Mouse (Mus musculus): ENCODE measurements around the gene Phlpp2. TPM values are rescaled to one million over a fixed set of nuclear protein-coding genes. Genes with fewer than 3 reads are reported as not detected.

Phlpp2 gene
- total and polyA plus RNA-seq, 2 experiments from 2014 or later: 2.9 to 13.6 TPM

GRCm38 (mm10) chr8:109920406-109921390 lies 52.4 kb downstream of the Phlpp2 start:
- DNase-seq (peak; percentile 25), ATAC-seq (no peak)
- Histone ChIP-seq H3K4me1 (ENCODE audit: insufficient read depth) (no peaks in the 10 kb centered on the region), H3K27ac (ENCODE audit: low read depth, low read length) (no peak overlapping the region), H3K4me3 (ENCODE audit: low read depth, low read length) (no peak overlapping the region), H3K27me3 (ENCODE audit: insufficient read depth, low read length) (no peaks in the 10 kb centered on the region), H3K9ac (no peak overlapping the region), H3K36me3 (ENCODE audit: insufficient read depth) (peaks cover 32% of the 10 kb centered on the region), H3K9me3 (ENCODE audit: low read length) (no peaks in the 10 kb centered on the region), H3K4me2 (ENCODE audit: low read depth) (no peak overlapping the region)
- no peak for TF ChIP-seq CTCF (IDR thresholded peaks at IDR 0.05; ENCODE audit: low read depth)
- 72% methylated on average over 8 of the region's 8 CpGs for WGBS

GRCm38 (mm10) chr8:109941606-109942360 lies 73.4 kb downstream of the Phlpp2 start:
- Histone ChIP-seq H3K27ac (ENCODE audit: low read depth, low read length) (no peak overlapping the region), H3K36me3 (ENCODE audit: insufficient read depth) (peaks cover 37% of the 10 kb centered on the region), H3K9me3 (ENCODE audit: low read length) (no peaks in the 10 kb centered on the region), H3K9ac (no peak overlapping the region), H3K4me3 (ENCODE audit: low read depth, low read length) (no peak overlapping the region), H3K27me3 (ENCODE audit: insufficient read depth, low read length) (no peaks in the 10 kb centered on the region), H3K4me2 (ENCODE audit: low read depth) (no peak overlapping the region), H3K4me1 (ENCODE audit: insufficient read depth) (no peaks in the 10 kb centered on the region)
- WGBS: 71% methylated on average over 2 of the region's 2 CpGs
- no peak for ATAC-seq
- no peak for TF ChIP-seq CTCF (IDR thresholded peaks at IDR 0.05; ENCODE audit: low read depth)
- no peak for DNase-seq

GRCm38 (mm10) chr8:109945153-109945632 lies 76.9 kb downstream of the Phlpp2 start:
- H3K9me3 ChIP-seq (ENCODE audit: low read length): no peaks in the 10 kb centered on the region
- ATAC-seq: no peak
- no peak overlapping the region for H3K4me3 ChIP-seq (ENCODE audit: low read depth, low read length)
- no peak overlapping the region for H3K27ac ChIP-seq (ENCODE audit: low read depth, low read length)
- WGBS: 56% methylated on average over 9 of the region's 9 CpGs
- no peak overlapping the region for H3K4me2 ChIP-seq (ENCODE audit: low read depth)
- no peak for DNase-seq
- H3K4me1 ChIP-seq (ENCODE audit: insufficient read depth): 0 out of 2 replicates have a peak, but pooled peaks cover 5% of the 10 kb centered on the region
- H3K9ac ChIP-seq: no peak overlapping the region
- H3K27me3 ChIP-seq (ENCODE audit: insufficient read depth, low read length): no peaks in the 10 kb centered on the region; the same call in 1 of the 2 replicates
- peaks cover 16% of the 10 kb centered on the region for H3K36me3 ChIP-seq (ENCODE audit: insufficient read depth)
- no peak for TF ChIP-seq CTCF (IDR thresholded peaks at IDR 0.05; ENCODE audit: low read depth)

GRCm38 (mm10) chr8:109945694-109946093 lies 77.4 kb downstream of the Phlpp2 start:
- TF ChIP-seq CTCF (IDR thresholded peaks at IDR 0.05; ENCODE audit: low read depth): no peak
- 83% methylated on average over 7 of the region's 7 CpGs for WGBS

GRCm38 (mm10) chr8:109946272-109946671 lies 77.9 kb downstream of the Phlpp2 start:
- Histone ChIP-seq H3K27me3 (ENCODE audit: insufficient read depth, low read length) (no peaks in the 10 kb centered on the region; the same call in 1 of the 2 replicates), H3K4me2 (ENCODE audit: low read depth) (no peak overlapping the region), H3K9ac (no peak overlapping the region), H3K4me3 (ENCODE audit: low read depth, low read length) (no peak overlapping the region), H3K36me3 (ENCODE audit: insufficient read depth) (peaks cover 6% of the 10 kb centered on the region; the same call in 1 of the 2 replicates), H3K9me3 (ENCODE audit: low read length) (no peaks in the 10 kb centered on the region), H3K4me1 (ENCODE audit: insufficient read depth) (0 out of 2 replicates have a peak, but pooled peaks cover 5% of the 10 kb centered on the region), H3K27ac (ENCODE audit: low read depth, low read length) (no peak overlapping the region)
- TF ChIP-seq CTCF (IDR thresholded peaks at IDR 0.05; ENCODE audit: low read depth): no peak
- no peak for ATAC-seq
- no peak for DNase-seq
- WGBS: 86% methylated on average over 7 of the region's 7 CpGs

More at GRCm38 (mm10) chr8:109945694-109946093, 77.4 kb downstream of the Phlpp2 start:
- Histone ChIP-seq H3K27ac (ENCODE audit: low read depth, low read length) (no peak overlapping the region), H3K4me2 (ENCODE audit: low read depth) (no peak overlapping the region), H3K36me3 (ENCODE audit: insufficient read depth) (peaks cover 11% of the 10 kb centered on the region), H3K9ac (no peak overlapping the region), H3K4me1 (ENCODE audit: insufficient read depth) (0 out of 2 replicates have a peak, but pooled peaks cover 5% of the 10 kb centered on the region), H3K27me3 (ENCODE audit: insufficient read depth, low read length) (no peaks in the 10 kb centered on the region; the same call in 1 of the 2 replicates), H3K4me3 (ENCODE audit: low read depth, low read length) (no peak overlapping the region), H3K9me3 (ENCODE audit: low read length) (no peaks in the 10 kb centered on the region)
- no peak for ATAC-seq
- no peak for DNase-seq

- Histone ChIP-seq H3K9me3 (ENCODE audit: low read length) (no peaks in the 10 kb centered on the region), H3K4me2 (ENCODE audit: low read depth) (peak overlapping the region; percentile 75), H3K36me3 (ENCODE audit: insufficient read depth) (peaks cover 5% of the 10 kb centered on the region; the same call in 1 of the 2 replicates), H3K4me3 (ENCODE audit: low read depth, low read length) (peak overlapping the region; percentile 42), H3K27me3 (ENCODE audit: insufficient read depth, low read length) (no peaks in the 10 kb centered on the region; the same call in 1 of the 2 replicates), H3K9ac (peak overlapping the region; percentile 62), H3K27ac (ENCODE audit: low read depth, low read length) (peak overlapping the region; percentile 76), H3K4me1 (ENCODE audit: insufficient read depth) (0 out of 2 replicates have a peak, but pooled peaks cover 5% of the 10 kb centered on the region)
- TF ChIP-seq CTCF (IDR thresholded peaks at IDR 0.05; ENCODE audit: low read depth): peak; percentile 80
- ATAC-seq (peak; percentile 77), DNase-seq (peak; percentile 81)
- 3% methylated on average over 26 of the region's 26 CpGs for WGBS
Measured at GRCm38 (mm10) chr8:109947447-109948284, 79.3 kb downstream of the Phlpp2 start.
